Mouse (Mus musculus): ENCODE measurements around the gene Krba1. TPM values are rescaled to one million over a fixed set of nuclear protein-coding genes. Genes with fewer than 3 reads are reported as not detected.

Krba1 gene
- total RNA-seq, 2 experiments from 2014 or later: 12.3 to 16.1 TPM

DNA sequence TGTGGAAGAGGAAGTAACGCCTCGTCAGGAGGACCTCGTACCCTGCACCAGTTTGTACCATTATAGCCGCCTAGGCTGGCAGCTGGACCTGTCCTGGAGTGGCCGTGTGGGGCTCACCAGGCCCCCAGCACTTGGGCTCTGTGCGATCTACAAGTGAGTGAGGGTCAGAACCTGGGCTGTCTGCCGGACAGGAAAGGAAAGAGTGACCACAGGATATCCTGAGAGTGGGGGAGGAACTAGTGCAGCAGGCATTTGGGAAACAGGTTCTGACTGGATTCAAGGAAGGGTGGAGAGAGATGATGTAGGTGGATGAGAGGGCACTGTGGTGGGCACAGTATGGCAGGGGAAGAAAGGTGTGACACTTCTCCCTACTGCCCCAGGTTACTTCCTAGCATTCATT lies 53.1 kb downstream of the Krba1 start:
- DNase-seq: no peak

DNA sequence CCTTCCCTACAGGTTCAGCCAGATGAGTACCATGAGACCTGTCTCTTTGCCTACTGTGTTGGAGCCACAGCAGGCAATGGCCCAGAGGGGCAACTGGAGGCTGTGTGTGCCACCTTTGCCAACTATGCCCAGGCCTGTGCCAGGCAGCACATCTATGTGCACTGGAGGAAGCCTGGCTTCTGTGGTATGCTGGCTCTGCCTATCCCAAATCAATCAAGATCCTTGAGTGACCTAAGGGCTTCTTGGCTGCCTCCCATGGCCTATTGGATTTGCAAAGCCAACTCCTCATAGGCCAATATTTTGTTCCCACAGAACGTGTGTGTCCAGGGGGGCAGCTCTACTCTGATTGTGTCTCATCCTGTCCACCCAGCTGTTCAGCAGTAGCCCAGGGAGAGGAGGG lies 56.8 kb downstream of the Krba1 start:
- no peak for DNase-seq

DNA sequence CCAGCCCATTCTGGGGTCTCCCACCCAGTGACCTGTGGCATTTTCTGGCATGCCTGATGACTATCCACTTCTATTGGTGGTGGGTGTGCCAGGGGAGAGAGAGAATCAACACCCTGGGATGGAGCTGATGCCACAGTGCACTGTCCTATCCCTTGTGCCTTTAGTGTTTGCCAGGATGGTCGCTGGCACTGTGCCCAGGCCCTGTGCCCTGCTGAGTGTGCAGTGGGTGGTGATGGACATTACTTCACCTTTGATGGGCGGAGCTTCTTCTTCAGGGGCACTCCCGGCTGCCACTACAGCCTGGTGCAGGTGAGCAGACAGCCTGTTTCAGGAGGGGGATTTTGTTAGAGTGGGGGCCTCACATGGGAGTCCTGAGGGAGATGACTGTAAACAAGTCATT lies 57.4 kb downstream of the Krba1 start:
- DNase-seq: no peak

DNA sequence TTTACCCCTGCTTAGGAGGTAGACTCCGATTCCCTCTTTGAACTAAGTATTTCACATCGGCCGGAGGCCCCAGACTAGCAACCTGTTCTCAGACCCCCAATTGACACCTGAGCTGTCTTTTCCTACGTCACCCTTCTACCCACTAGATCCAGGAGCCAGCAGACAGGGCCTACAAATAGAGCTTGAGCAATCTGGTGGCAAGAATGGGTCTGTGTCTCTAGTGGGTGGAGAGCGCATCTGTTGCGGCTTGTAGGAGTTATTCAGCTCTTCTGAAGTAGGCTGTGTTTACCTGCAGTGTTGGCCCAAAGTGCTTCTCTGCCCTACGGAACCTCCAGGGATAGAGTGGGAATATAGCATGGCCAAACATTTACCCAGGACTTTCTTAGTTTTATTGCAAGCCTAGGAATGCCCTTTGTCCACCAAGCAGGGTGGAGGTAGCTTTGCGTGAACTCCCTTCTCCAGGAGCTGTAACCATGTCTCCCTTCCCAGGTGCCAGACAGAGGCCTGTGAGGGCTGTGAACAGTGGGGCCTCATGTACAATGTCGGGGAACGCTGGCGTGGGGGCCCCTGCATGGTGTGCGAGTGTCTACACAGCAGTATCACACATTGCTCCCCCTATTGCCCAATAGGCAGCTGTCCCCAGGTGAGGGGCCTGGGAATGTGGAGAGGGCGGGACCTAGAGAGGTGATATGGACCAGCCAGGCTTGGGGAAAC lies 69.7 kb downstream of the Krba1 start:
- DNase-seq: no peak

DNA sequence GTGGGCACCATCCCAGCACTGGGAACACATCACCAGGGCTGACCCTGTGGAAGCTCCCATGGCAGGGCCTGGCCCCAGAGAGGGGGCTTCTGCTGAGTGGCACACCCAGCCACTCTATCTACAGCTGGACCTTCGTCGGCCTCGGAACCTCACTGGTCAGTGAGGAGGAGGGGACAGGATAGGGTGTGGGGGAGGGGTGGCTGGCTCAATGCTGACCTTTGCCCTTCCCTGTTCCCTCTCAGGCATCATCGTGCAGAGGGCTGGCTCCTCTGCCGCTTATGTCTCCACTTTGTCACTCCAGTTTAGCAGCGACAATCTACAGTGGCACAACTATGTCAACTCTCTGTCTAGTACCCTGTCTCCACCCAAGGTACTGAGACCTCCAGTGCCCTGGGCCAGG lies 71.3 kb downstream of the Krba1 start:
- DNase-seq: no peak

DNA sequence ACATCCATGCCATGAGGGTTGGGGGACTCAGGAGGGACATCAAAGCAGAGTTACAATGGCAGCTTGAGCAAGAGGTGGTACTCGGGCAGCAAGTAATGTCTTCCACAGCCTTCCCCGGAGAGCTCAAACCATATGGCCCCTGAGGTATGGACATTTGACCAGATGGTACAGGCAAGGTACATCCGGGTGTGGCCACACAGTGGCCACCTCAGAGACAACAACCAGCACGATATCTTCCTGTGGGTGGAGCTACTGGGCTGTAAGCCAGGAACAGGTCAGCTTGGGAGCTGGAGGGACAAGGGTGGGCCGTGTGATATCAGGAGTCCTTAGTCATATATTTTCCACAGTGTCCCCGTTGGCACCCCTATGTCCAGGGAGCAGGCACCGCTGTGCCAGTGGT lies 72.1 kb downstream of the Krba1 start:
- no peak for DNase-seq

Small RNAs within 50 kb of the gene (microRNA-seq; reads per million reads assigned to microRNA genes)
- 0 reads per million in 2 experiments for gene Gm24325

Other genes with a start within 250 kb of the Krba1 start
- 10 to 100 TPM; 17.6 to 20.1 TPM for gene Zfp467, start 50.2 kb downstream of the Krba1 start, total RNA-seq (2021)
- under 1 TPM; 0.16 to 0.27 TPM for gene Sspo, start 52.6 kb downstream of the Krba1 start, total RNA-seq (2021)
- gene Atp6v0e2, start 142.0 kb downstream of the Krba1 start, total RNA-seq (2021): 10 to 100 TPM; 42.3 to 47.3 TPM
- gene Lrrc61, start 159.2 kb downstream of the Krba1 start, total RNA-seq (2021): 10 to 100 TPM; 11.9 to 14.1 TPM
- 10 to 100 TPM; 40.1 to 47.0 TPM for gene Rarres2, start 177.2 kb downstream of the Krba1 start, total RNA-seq (2021)
- not detected for gene Gm45021, start 194.0 kb downstream of the Krba1 start, total RNA-seq (2021)
- gene Repin1, start 198.3 kb downstream of the Krba1 start, total RNA-seq (2021): 10 to 100 TPM; 18.5 to 25.2 TPM
- 1 to 10 TPM in 1 of 2 experiments, not detected in 1; 5.4 TPM for gene Gm44965, start 198.4 kb downstream of the Krba1 start, total RNA-seq (2021)
- gene Zfp775, start 206.5 kb downstream of the Krba1 start, total RNA-seq (2021): 1 to 10 TPM; 5.1 TPM
- under 1 TPM; 0.36 to 0.47 TPM for gene AI854703, start 231.2 kb downstream of the Krba1 start, total RNA-seq (2021)